Comparison of ENCODE assay signal across 8 mouse cellular contexts in the genomic region with DNA sequence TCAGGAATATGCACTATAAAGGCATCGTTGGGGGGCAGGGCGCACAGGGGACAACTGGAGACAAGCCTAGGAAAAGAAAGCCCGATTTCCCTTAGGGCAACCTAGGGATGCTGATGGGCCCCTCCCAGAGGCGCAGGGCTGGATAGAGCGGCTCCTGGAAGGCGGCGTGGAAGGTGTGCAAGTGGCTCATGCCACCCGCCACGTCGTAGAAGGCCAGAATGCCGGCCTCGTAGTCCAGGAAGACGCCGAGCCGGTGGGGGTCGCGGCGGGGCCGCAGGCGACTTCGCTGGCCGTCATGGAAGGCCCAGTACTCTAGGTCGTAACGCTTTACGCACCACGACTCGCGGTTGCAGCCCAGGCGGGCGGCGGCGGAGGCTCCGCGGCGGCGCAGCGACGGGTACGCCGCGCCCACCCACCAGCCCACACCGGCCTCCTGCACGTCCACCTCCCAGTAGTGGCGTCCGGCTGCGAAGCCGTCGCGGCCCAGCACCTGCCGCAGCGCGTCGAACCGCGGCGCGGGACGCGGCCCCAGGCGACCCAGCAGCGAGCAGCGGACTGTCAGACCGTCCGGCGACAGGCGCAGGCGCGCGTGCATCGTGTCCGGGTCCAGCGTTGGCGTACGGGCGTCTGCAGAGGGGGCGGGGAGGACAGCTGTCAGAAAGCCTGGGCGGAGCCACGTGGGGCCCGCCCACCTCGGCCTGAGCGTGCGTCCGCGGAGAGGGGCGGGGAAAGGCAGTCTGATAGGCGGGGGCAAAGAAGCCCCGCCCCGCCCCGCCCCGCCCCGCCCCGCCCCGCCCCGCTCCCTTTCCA. TPM values are rescaled to one million over a fixed set of nuclear protein-coding genes. Genes with fewer than 3 reads are reported as not detected.
A peak's percentile ranks its signal among the peaks of the same experiment; 100 is the strongest.
DNase-seq lines count a peak whose midpoint lies in the region; ATAC-seq lines count a peak whose summit lies in the region.

No protein-coding gene starts in this region.

- H3K9ac ChIP-seq in hindbrain, embryonic 15.5 days = peak overlapping the region; percentile 59

- peak; percentile 97 for ATAC-seq in hindbrain, embryonic 15.5 days (ENCODE audit: low FRiP score, low read depth)

- H3K4me2 ChIP-seq in hindbrain, embryonic 15.5 days = peak overlapping the region; percentile 64

- H3K4me1 ChIP-seq in hindbrain, embryonic 15.5 days (replicated peaks) = peaks cover 10% of the 10 kb centered on the region

- DNase-seq in ZHBTc4 (ENCODE audit: low read depth, low spot score) = peak; percentile 93
- peak; percentile 85 to 91 for DNase-seq in cerebellum, postnatal 4 days (ENCODE audit: low spot score in 2 of 2)
- DNase-seq in frontal cortex, postnatal 36 days (ENCODE audit: low spot score in 2 of 2) = peak; percentile 93 to 95
- peak; percentile 90 for DNase-seq in left cerebral cortex, adult 11 months (ENCODE audit: low spot score)
- peak; percentile 99 for DNase-seq in lung, postnatal 36 days
- peak; percentile 95 for DNase-seq in retina, postnatal 1 day
- peak; percentile 96 for DNase-seq in thymus, postnatal 4 days

- H3K27me3 ChIP-seq in hindbrain, embryonic 15.5 days = no peaks in the 10 kb centered on the region

- peaks cover 13% of the 10 kb centered on the region for H3K36me3 ChIP-seq in hindbrain, embryonic 15.5 days

- H3K9me3 ChIP-seq in hindbrain, embryonic 15.5 days = no peaks in the 10 kb centered on the region

- under 1% methylated on average over 76 of the region's 94 CpGs for WGBS in hindbrain, embryonic 15.5 days

- H3K27ac ChIP-seq in hindbrain, embryonic 15.5 days (replicated peaks) = peak overlapping the region; percentile 80

- H3K4me3 ChIP-seq in hindbrain, embryonic 15.5 days = peak overlapping the region; percentile 52

RNA-seq across cellular contexts. Expression of a gene that starts 18.0 kb away (rescaled TPM):
- 69.1 and 73.2 TPM in 2 replicates for polyA plus RNA-seq in hindbrain, embryonic 15.5 days (2015; fragmentation: Nextera tagmentation; extraction: Ambion mirVana)

RNA-seq across cellular contexts. Expression of a gene that starts 28.9 kb away (rescaled TPM):
- 1.2 and 2.4 TPM in 2 replicates for polyA plus RNA-seq in hindbrain, embryonic 15.5 days (2015; fragmentation: Nextera tagmentation; extraction: Ambion mirVana)

RNA-seq across cellular contexts. Expression of a gene that starts 56.3 kb away (rescaled TPM):
- polyA plus RNA-seq in hindbrain, embryonic 15.5 days (2015; fragmentation: Nextera tagmentation; extraction: Ambion mirVana) = 84.4 and 92.3 TPM in 2 replicates

Comparison
In these comparisons a context has a peak if more than half of its experiments do, and no peak if none do; other contexts are left out.
1. Peak in every context shown above with its lines: DNase-seq, ATAC-seq, H3K4me3 ChIP-seq and H3K27ac ChIP-seq.